Mouse (Mus musculus) layer of hippocampus, postnatal 25 days (tissue): ENCODE data around the gene Timm44. TPM values are rescaled to one million over a fixed set of nuclear protein-coding genes. Genes with fewer than 3 reads are reported as not detected.

Source experiments
- DNase-seq, 2 experiments: peaks; one replicate each; pipeline ENCODE4 v3.0.0; 2022; ENCODE audit warnings: mixed read lengths in 2 of 2, low spot score in 1 of 2; ENCODE audit errors: extremely low spot score in 1 of 2
- total RNA-seq, 2 experiments: library from RNA; stranded (reverse); gene quantifications; 2 replicates each; pipeline ENCODE4 v1.2.3; 2021

The Timm44 gene
- total RNA-seq, 2 experiments from 2014 or later = 55.6 to 77.1 TPM

GRCm38 (mm10) chr8:4239193-4239890 lies 36.4 kb downstream of the Timm44 start:
- DNase-seq = no peak

GRCm38 (mm10) chr8:4238434-4239192 lies 37.1 kb downstream of the Timm44 start, which contains the start of the genes Map2k7 and Gm49320:
Gene Map2k7 (plus strand): TSS chr8:4238740.
Gene Gm49320 (plus strand): TSS chr8:4238865.
- peak; percentile 99 for DNase-seq

- DNase-seq = no peak
Measured at GRCm38 (mm10) chr8:4237814-4238433, 37.8 kb downstream of the Timm44 start.

- DNase-seq = no peak
Measured at GRCm38 (mm10) chr8:4230612-4231351, 44.9 kb downstream of the Timm44 start.

- DNase-seq = no peak
Measured at GRCm38 (mm10) chr8:4229784-4230183, 45.9 kb downstream of the Timm44 start.

GRCm38 (mm10) chr8:4227919-4228318 lies 47.8 kb downstream of the Timm44 start:
- no peak for DNase-seq

GRCm38 (mm10) chr8:4226739-4227347 lies 48.9 kb downstream of the Timm44 start, which contains the start of gene Lrrc8e:
Gene Lrrc8e (plus strand): TSS chr8:4226827.
- DNase-seq = no peak

GRCm38 (mm10) chr8:4226323-4226722 lies 49.4 kb downstream of the Timm44 start:
- no peak for DNase-seq

GRCm38 (mm10) chr8:4222059-4222458 lies 53.7 kb downstream of the Timm44 start:
- no peak for DNase-seq

- no peak for DNase-seq
Measured at GRCm38 (mm10) chr8:4219617-4220016, 56.1 kb downstream of the Timm44 start.

GRCm38 (mm10) chr8:4216791-4217621 lies 58.7 kb downstream of the Timm44 start, which contains the start of gene Prr36:
Gene Prr36 (minus strand): TSS chr8:4217459.
- DNase-seq = peak; percentile 49 to 56

GRCm38 (mm10) chr8:4216296-4216695 lies 59.4 kb downstream of the Timm44 start:
- no peak for DNase-seq

GRCm38 (mm10) chr8:4214006-4214980 lies 61.4 kb downstream of the Timm44 start:
- no peak for DNase-seq

GRCm38 (mm10) chr8:4213210-4214005 lies 62.3 kb downstream of the Timm44 start:
- DNase-seq = peak in 1 of 2 experiments; percentile 20

GRCm38 (mm10) chr8:4212809-4213209 lies 62.9 kb downstream of the Timm44 start:
- DNase-seq = peak in 1 of 2 experiments; percentile 21

- no peak for DNase-seq
Measured at GRCm38 (mm10) chr8:4211097-4211496, 64.6 kb downstream of the Timm44 start.
